In genomic region chr11:119929603-119930265, GRCm38 (mm10) we compare ENCODE assay signal across 20 mouse cellular contexts. TPM values are rescaled to one million over a fixed set of nuclear protein-coding genes. Genes with fewer than 3 reads are reported as not detected.
DNase-seq lines count a peak whose midpoint lies in the region; ATAC-seq and TF ChIP-seq lines count a peak whose summit lies in the region.
"Had no signal": no experiment of that assay in that cellular context is flagged by ENCODE, and none has a peak within 500 bp of the region (broad histone marks: within the 10 kb centered on the region; RNA-seq: fewer than 3 reads in every experiment).

No protein-coding gene starts in this region.

- H3K9me3 ChIP-seq in lung, embryonic 14.5 days (ENCODE audit: low read depth, low read length) = peaks cover 5% of the 10 kb centered on the region; the same call in 1 of the 2 replicates
- H3K9me3 ChIP-seq: hindbrain, embryonic 12.5 days; intestine, embryonic 15.5 days had no signal

- DNase-seq in CD4-positive, CD25-positive, alpha-beta regulatory T cell, adult 2 months (ENCODE audit: low read depth, low spot score) = peak; percentile 53
- DNase-seq in lung, embryonic 14.5 days = peak; percentile 59
- DNase-seq in lung, postnatal 4 days = no peak
- peak; percentile 81 for DNase-seq in CD4-positive helper T cell, adult 2 months (ENCODE audit: low read depth, low spot score)
- DNase-seq in induced T-regulatory cell, adult 2 months (ENCODE audit: low read depth) = peak; percentile 73
- DNase-seq in cerebellum, postnatal 25 days = no peak
- DNase-seq in left cerebral cortex, postnatal 14 days (ENCODE audit: low spot score in 2 of 2) = no peak
- DNase-seq: adrenal gland, adult 8-10 months; cerebellum, adult 2 months; gastrocnemius, postnatal 25 days; kidney, postnatal 4 days; liver; liver, postnatal 0 days; midbrain, embryonic 14.5 days had no signal

- TF ChIP-seq CTCF in lung, embryonic 14.5 days (IDR thresholded peaks at IDR 0.05; ENCODE audit: low read depth) = no peak

- 66% methylated on average over 6 of the region's 6 CpGs for WGBS in lung, embryonic 14.5 days

- H3K27me3 ChIP-seq in lung, embryonic 14.5 days (ENCODE audit: insufficient read depth, low read length) = no peaks in the 10 kb centered on the region
- H3K27me3 ChIP-seq: embryonic facial prominence, embryonic 12.5 days; hindbrain, embryonic 12.5 days; intestine, embryonic 15.5 days had no signal

- no peak overlapping the region for H3K27ac ChIP-seq in lung, embryonic 14.5 days (ENCODE audit: low read depth)
- H3K27ac ChIP-seq: embryonic facial prominence, embryonic 12.5 days; forebrain, embryonic 10.5 days; hindbrain, embryonic 12.5 days; intestine, embryonic 15.5 days had no signal

- no peaks in the 10 kb centered on the region for H3K36me3 ChIP-seq in lung, embryonic 14.5 days (ENCODE audit: insufficient read depth)
- H3K36me3 ChIP-seq: embryonic facial prominence, embryonic 12.5 days; forebrain, embryonic 10.5 days; G1E; hindbrain, embryonic 12.5 days; intestine, embryonic 15.5 days had no signal

- no peak for ATAC-seq in CD4-positive, CD25-positive, alpha-beta regulatory T cell, adult 4 months
- no peak for ATAC-seq in lung, embryonic 14.5 days (ENCODE audit: insufficient read depth)
- ATAC-seq: intestine, embryonic 15.5 days; liver, postnatal 0 days had no signal

- intact Hi-C loops in left cerebral cortex, postnatal 14 days (cut with DNase I) = loop anchor here (10.0 kb wide), 1 partner anchor 165 kb away; the partner anchor contains the start of genes Ndufaf8 and Tepsin

- H3K4me1 ChIP-seq in lung, embryonic 14.5 days (ENCODE audit: insufficient read depth) = no peaks in the 10 kb centered on the region
- H3K4me1 ChIP-seq: hindbrain, embryonic 12.5 days had no signal

- H3K9ac ChIP-seq in lung, embryonic 14.5 days = no peak overlapping the region
- H3K9ac ChIP-seq: embryonic facial prominence, embryonic 12.5 days; hindbrain, embryonic 12.5 days; intestine, embryonic 15.5 days; liver, postnatal 0 days had no signal

- H3K4me3 ChIP-seq in lung, embryonic 14.5 days (ENCODE audit: low read depth, low read length) = no peak overlapping the region
- H3K4me3 ChIP-seq: embryonic facial prominence, embryonic 12.5 days; forebrain, embryonic 10.5 days; hindbrain, embryonic 12.5 days; intestine, embryonic 15.5 days had no signal

- H3K4me2 ChIP-seq in lung, embryonic 14.5 days = no peak overlapping the region
- H3K4me2 ChIP-seq: embryonic facial prominence, embryonic 12.5 days; hindbrain, embryonic 12.5 days; intestine, embryonic 15.5 days had no signal

RNA-seq across cellular contexts. Expression of gene Baiap2, which starts 12.8 kb away (rescaled TPM):
- polyA plus RNA-seq in CD4-positive, CD25-positive, alpha-beta regulatory T cell, adult 4 months (2017; shearing (Covaris generic)) = 10 to 100 TPM in 1 of 2 experiments, 1 to 10 TPM in 1; 7.9 to 11.5 TPM
- polyA plus RNA-seq in lung, embryonic 14.5 days (2014; fragmentation: Nextera tagmentation; extraction: Ambion mirVana) = 20.4 and 20.5 TPM in 2 replicates
- total RNA-seq in left cerebral cortex, postnatal 14 days (2021) = 100 to 1,000 TPM; 197 to 200 TPM

RNA-seq across cellular contexts. Expression of gene Chmp6, which starts 16.5 kb away (rescaled TPM):
- polyA plus RNA-seq in CD4-positive, CD25-positive, alpha-beta regulatory T cell, adult 4 months (2017; shearing (Covaris generic)) = 10 to 100 TPM; 46.8 to 64.7 TPM
- 94.3 and 104 TPM in 2 replicates for polyA plus RNA-seq in lung, embryonic 14.5 days (2014; fragmentation: Nextera tagmentation; extraction: Ambion mirVana)
- 10 to 100 TPM; 37.0 to 47.7 TPM for total RNA-seq in left cerebral cortex, postnatal 14 days (2021)

Comparison
In these comparisons a context has a peak if more than half of its experiments do, and no peak if none do; other contexts are left out.
1. DNase-seq: peak in CD4-positive, CD25-positive, alpha-beta regulatory T cell, adult 2 months (single experiment), lung, embryonic 14.5 days (single experiment), CD4-positive helper T cell, adult 2 months (single experiment) and induced T-regulatory cell, adult 2 months (single experiment); none in lung, postnatal 4 days (0 of 2), cerebellum, postnatal 25 days (0 of 2) and left cerebral cortex, postnatal 14 days (0 of 2).